Mouse (Mus musculus): ENCODE data around the gene Alox15.

DNA sequence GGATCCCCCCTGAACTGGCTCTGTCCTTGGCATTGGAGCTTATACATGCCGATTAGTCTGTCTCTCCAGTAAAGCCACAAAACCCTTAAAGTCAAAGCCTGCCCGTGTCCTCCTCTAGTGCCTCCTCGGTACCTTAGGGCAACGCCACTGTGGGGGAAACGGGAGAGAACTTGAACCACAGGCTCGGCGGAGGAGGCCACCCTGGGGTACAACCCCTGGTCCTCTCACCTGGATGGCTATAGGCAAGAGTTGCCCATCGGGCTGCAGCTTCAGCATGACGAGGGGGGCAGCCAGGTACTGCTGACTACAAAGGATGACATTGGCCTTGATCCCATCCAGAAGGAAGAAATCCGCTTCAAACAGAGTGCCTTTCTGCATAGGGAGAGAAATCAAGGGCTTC, 4.0 kb downstream of the Alox15 start:
- TF ChIP-seq CTCF (IDR thresholded peaks at IDR 0.05; ENCODE audit: low read depth) = no peak
- no peak for TF ChIP-seq EP300 (IDR thresholded peaks at IDR 0.05; ENCODE audit: low read depth)
